Mouse (Mus musculus) spleen, adult 10 weeks (tissue): ENCODE data around the gene Gm10570. TPM values are rescaled to one million over a fixed set of nuclear protein-coding genes. Genes with fewer than 3 reads are reported as not detected.

Source experiments
- polyA plus RNA-seq: library from polyadenylated mRNA; stranded (reverse); fragments of 350-450 nt; fragmentation: Illumina TruSeq; extraction: RNeasy Lipid Tissue Mini Kit (QIAGEN cat#74804); gene quantifications from one replicate; pipeline ENCODE4 v1.2.3, GENCODE M21; 2015; ENCODE audit warnings: low replicate concordance; ENCODE audit not compliant: insufficient read depth

The Gm10570 gene
- not detected for polyA plus RNA-seq

DNA sequence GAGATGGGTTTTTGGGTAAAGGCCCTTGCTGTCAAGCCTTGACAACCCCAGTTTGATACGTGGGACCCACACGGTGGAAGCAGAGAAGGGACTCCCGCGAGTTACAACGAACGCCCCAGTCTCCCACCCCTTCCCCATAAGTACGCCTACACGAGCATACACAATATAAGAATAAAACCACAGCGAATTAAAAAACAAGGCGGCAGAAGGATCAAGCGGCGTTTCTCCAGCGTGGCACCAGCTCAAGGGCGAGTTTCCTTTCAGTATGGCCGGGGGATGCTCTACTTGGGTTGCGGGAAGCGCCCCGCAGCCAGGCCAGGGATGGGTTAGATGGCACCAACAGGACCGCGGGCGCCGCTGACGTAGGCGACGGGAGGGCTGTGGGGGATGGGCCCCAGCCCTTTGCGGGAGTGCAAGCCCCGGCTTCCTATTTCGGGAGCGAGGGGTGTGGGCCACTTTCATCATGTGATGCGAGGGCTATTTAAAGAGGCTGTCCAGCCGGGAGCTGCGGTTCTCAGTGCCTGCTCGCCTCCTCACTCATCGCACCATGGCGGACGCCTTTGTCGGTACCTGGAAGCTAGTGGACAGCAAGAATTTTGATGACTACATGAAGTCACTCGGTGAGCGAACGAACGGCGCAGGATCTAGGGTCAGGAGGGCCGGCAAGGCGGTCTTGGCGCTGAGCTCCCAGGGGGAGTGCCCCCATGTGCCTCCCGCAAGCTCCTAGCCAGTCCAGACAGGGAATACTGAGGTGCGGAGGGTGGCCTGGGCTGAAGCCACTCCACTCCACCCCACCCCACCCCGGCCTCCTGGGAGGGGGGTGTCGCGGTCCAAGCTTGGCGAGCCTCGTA lies at the start of gene Gm10570, which contains the start of gene Fabp3:
Gene Gm10570, minus strand, starts transcription at position 444 of the 851 bp plus-strand sequence.
Gene Fabp3, plus strand, starts transcription at position 365 of the 851 bp plus-strand sequence.

DNA sequence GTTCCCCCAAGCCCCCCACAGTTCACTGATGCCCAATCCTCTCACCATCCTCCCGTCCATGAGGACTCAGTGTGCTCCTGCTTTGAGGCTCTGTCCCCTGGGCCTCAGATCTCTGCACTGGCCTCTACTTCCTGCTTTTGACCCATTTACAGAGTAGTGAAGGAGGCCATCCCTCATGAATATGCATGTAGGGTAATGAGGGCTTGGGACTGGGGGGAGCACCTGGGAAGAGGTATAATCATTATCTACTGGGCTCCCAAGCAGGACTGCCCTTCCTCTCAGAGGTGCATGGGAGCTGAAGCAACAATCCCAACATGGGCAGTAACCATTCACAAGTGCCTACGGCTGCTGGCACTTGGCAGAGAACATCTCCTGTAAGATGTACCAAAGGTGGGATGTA lies 29.4 kb downstream of the Gm10570 start, which contains the start of gene Serinc2:
Gene Serinc2, minus strand, starts transcription at position 101 of the 400 bp plus-strand sequence.

Other genes starting within 250 kb of the Gm10570 start
- 18.7 TPM for gene Pef1, start 206.1 kb downstream of the Gm10570 start, polyA plus RNA-seq
- gene Hcrtr1, start 169.3 kb downstream of the Gm10570 start, polyA plus RNA-seq: not detected
- 21.0 TPM for gene Tinagl1, start 133.6 kb downstream of the Gm10570 start, polyA plus RNA-seq
- not detected for gene Gm853, start 86.3 kb downstream of the Gm10570 start, polyA plus RNA-seq
- gene Serinc2, start 29.5 kb downstream of the Gm10570 start, polyA plus RNA-seq: not detected
- not detected for gene Fabp3, start 79 bp downstream of the Gm10570 start, polyA plus RNA-seq
- gene Zcchc17, start 51.3 kb upstream of the Gm10570 start, polyA plus RNA-seq: 37.3 TPM
- 57.8 TPM for gene Snrnp40, start 51.5 kb upstream of the Gm10570 start, polyA plus RNA-seq